Mouse (Mus musculus): ENCODE data around the gene Frmd5.
A peak's percentile ranks its signal among the peaks of the same experiment; 100 is the strongest.

The Frmd5 gene

GRCm38 (mm10) chr2:121620582-121621261, 186.2 kb downstream of the Frmd5 start:
- DNase-seq (ENCODE audit: low spot score) = no peak

- DNase-seq (ENCODE audit: low spot score) = no peak
Measured at GRCm38 (mm10) chr2:121615199-121615559, 191.7 kb downstream of the Frmd5 start.

GRCm38 (mm10) chr2:121614483-121615198, 192.2 kb downstream of the Frmd5 start:
- DNase-seq (ENCODE audit: low spot score) = no peak

GRCm38 (mm10) chr2:121612112-121612511, 194.8 kb downstream of the Frmd5 start:
- DNase-seq (ENCODE audit: low spot score) = no peak

- no peak for DNase-seq (ENCODE audit: low spot score)
Measured at GRCm38 (mm10) chr2:121610008-121610884, 196.6 kb downstream of the Frmd5 start.

- DNase-seq (ENCODE audit: low spot score) = no peak
Measured at GRCm38 (mm10) chr2:121609141-121609724, 197.7 kb downstream of the Frmd5 start.

GRCm38 (mm10) chr2:121602397-121602796, 204.5 kb downstream of the Frmd5 start:
- DNase-seq (ENCODE audit: low spot score) = no peak

GRCm38 (mm10) chr2:121601543-121601942, 205.3 kb downstream of the Frmd5 start:
- no peak for DNase-seq (ENCODE audit: low spot score)

- no peak for DNase-seq (ENCODE audit: low spot score)
Measured at GRCm38 (mm10) chr2:121600736-121601135, 206.2 kb downstream of the Frmd5 start.

- no peak for DNase-seq (ENCODE audit: low spot score)
Measured at GRCm38 (mm10) chr2:121598249-121598648, 208.6 kb downstream of the Frmd5 start.

- DNase-seq (ENCODE audit: low spot score) = no peak
Measured at GRCm38 (mm10) chr2:121596621-121597020, 210.3 kb downstream of the Frmd5 start.

- DNase-seq (ENCODE audit: low spot score) = peak; percentile 75
Measured at GRCm38 (mm10) chr2:121594660-121595291, 212.1 kb downstream of the Frmd5 start.

- DNase-seq (ENCODE audit: low spot score) = peak; percentile 67
Measured at GRCm38 (mm10) chr2:121594131-121594530, 212.8 kb downstream of the Frmd5 start.

GRCm38 (mm10) chr2:121588309-121588694, 218.6 kb downstream of the Frmd5 start:
- no peak for DNase-seq (ENCODE audit: low spot score)

GRCm38 (mm10) chr2:121587523-121588308, 219.2 kb downstream of the Frmd5 start:
- no peak for DNase-seq (ENCODE audit: low spot score)

GRCm38 (mm10) chr2:121584705-121585104, 222.2 kb downstream of the Frmd5 start:
- no peak for DNase-seq (ENCODE audit: low spot score)

- no peak for DNase-seq (ENCODE audit: low spot score)
Measured at GRCm38 (mm10) chr2:121583468-121584116, 223.3 kb downstream of the Frmd5 start.

- no peak for DNase-seq (ENCODE audit: low spot score)
Measured at GRCm38 (mm10) chr2:121582809-121583376, 224.0 kb downstream of the Frmd5 start.

- DNase-seq (ENCODE audit: low spot score) = no peak
Measured at GRCm38 (mm10) chr2:121575741-121576201, 231.1 kb downstream of the Frmd5 start.

- DNase-seq (ENCODE audit: low spot score) = no peak
Measured at GRCm38 (mm10) chr2:121574066-121574630, 232.7 kb downstream of the Frmd5 start.

All from testis, postnatal 14 days (tissue).